12 mouse cellular contexts compared by ENCODE assay signal in genomic region chr3:22105471-22105870, GRCm38 (mm10).
"Had no signal": no experiment of that assay in that cellular context is flagged by ENCODE, and none has a peak within 500 bp of the region (broad histone marks: within the 10 kb centered on the region; RNA-seq: fewer than 3 reads in every experiment).

No protein-coding gene starts in this region.

- H3K27ac ChIP-seq: left cerebral cortex, adult 2 months; limb, embryonic 15.5 days; liver, embryonic 12.5 days; midbrain, embryonic 10.5 days; stomach, postnatal 0 days had no signal

- H3K9me3 ChIP-seq: limb, embryonic 15.5 days; liver, embryonic 12.5 days had no signal

- ATAC-seq: liver, embryonic 12.5 days had no signal

- H3K9ac ChIP-seq: limb, embryonic 15.5 days; liver, embryonic 12.5 days; lung, embryonic 14.5 days had no signal

- H3K4me2 ChIP-seq: limb, embryonic 15.5 days; liver, embryonic 12.5 days; lung, embryonic 14.5 days had no signal

- H3K4me3 ChIP-seq: left cerebral cortex, adult 2 months; limb, embryonic 15.5 days; liver, embryonic 12.5 days; midbrain, embryonic 10.5 days had no signal

- H3K4me1 ChIP-seq: midbrain, embryonic 10.5 days had no signal

- DNase-seq: kidney, postnatal 10 days; kidney, postnatal 4 days; lung, embryonic 14.5 days; lung, postnatal 10 days; lung, postnatal 4 days; midbrain, embryonic 14.5 days; right cerebral cortex, adult 18-20 months had no signal

- H3K27me3 ChIP-seq: limb, embryonic 15.5 days; liver, embryonic 12.5 days had no signal
